Mouse (Mus musculus) thymus, adult 18-20 months (tissue): Measurements from ENCODE around the gene Apbb1ip.
"Not testable (repeated sequence)": the region's sequence is repeated elsewhere in the genome, so short reads cannot be mapped to it uniquely, and the experiment has no call there.

Experiments used
- DNase-seq, 2 experiments: peaks; one replicate each; pipeline ENCODE4 v3.0.0; 2022; ENCODE audit warnings: mixed read lengths in 2 of 2

The Apbb1ip gene

DNA sequence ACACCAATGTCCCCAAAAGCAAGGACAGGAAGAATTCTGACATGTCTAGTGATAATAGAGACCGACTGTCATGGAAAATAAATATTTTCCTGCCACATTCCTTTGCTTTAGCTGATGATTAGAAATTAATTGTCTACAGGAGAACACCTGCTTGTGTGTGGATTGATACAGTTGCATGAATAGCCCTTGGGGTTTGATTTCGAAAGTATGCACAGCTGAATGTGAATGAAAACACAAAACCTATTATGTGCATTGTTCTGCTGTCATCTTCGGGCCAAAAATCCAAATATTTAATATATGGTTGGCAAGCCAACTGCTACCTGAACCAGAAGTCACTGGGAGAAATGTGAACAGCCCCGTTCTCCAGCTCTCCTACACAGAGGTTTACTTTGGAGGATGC, 78.0 kb downstream of the Apbb1ip start:
- no peak for DNase-seq

DNA sequence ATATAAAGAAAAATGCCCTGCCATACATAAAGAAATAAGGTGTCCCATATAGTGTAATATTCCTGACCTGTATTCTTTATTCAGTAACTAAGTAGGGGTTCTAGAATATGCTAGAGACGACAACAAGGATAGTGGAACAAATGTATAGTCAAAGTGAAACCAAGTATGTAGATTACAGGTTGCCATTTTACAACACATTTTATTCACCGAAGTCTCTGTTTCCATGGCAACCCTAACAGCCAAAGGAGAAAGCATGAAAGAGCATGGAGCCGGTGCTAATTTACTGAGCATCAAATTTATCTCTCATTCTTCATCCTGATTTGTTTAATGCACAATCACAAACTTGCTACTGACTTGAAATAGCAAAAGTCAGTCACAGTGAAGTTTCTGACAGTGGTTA, 83.6 kb downstream of the Apbb1ip start:
- DNase-seq: no peak

DNA sequence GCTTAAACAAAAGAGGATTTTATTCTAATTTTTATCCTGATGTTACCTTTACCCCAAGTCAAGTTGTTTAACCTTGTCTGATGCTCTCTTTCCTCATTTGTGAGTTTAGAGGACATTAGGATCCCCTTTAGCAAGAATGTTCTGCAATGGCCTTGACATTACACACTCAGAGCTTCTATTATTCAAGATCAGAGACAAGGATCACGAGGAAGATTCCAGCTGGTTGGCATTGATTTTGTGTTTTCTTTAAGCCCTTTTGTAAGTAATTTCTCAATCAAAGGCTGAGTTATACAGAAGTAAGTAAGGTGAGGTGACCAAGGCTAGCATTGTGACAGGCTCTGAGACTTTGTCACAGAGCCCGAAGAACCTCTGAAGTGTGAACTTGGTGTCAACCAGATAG, 88.3 kb downstream of the Apbb1ip start:
- no peak for DNase-seq

DNA sequence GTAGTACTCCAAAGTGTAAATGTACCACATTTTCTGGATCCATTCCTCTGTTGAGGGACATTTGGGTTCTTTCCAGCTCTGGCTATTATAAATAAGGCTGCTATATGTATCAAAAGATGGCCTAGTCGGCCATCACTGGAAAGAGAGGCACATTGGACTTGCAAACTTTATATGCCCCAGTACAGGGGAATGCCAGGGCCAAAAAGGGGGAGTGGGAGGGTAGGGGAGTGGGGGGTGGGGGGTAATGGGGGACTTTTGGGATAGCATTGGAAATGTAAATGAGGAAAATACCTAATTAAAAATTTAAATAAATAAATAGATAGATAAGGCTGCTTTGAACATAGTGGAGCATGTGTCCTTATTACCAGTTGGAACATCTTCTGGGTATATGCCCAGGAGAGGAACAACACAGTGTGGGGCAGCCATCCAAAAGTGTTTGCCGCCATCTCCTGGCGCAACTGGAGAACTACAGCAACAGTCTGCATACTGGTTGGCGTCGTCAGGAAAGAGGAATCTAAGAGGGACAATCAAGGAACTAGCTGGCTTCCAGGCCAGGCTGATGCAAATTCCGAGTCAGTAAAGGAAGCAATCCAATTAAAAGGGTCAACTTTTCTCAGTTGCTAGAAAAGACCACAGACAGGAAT, 90.6 kb downstream of the Apbb1ip start:
- DNase-seq: peak; percentile 25 to 32

DNA sequence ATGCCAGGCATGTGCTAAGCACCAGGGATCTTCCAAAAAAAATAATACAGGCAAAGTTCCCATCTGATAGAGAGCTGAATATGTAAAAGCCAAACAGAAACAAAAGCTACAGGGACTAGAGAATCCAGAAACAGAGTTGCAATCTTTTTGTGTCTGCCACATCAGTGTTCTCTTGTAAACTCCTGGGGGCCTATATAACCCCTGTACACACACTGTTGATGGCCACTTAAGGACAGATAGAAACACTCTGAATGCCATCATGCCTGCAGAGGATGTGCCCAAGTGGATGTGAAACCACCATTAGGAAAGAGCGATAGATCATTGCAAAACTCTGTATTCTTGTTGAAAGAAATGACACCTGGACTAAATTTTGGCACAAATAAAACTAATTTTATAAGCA, 91.9 kb downstream of the Apbb1ip start:
- no peak for DNase-seq

DNA sequence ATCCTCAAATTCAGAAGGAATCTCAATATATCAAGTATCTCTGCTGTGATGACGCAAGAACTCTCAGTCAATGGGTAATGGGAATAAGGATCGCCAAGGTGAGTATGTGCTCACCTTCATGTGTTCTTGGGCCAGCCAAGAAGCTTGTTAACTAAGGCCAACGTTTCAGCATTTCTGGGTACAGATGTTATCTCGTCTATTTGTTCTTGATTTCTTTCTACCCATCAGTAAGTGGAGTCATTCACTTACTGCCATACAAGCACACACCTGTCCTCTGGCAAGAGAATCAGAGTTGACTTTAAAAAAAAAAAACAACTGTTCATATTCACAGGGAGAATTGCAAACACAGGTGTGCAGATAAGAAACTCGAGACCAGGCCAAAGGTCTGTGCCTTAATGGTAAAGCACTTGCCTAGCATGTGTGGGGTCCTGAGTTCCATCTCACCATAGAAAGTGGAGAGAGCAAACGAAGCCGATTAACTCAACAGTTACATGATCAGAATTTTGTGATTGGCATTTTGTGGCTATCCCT, 93.1 kb downstream of the Apbb1ip start:
- no peak for DNase-seq

DNA sequence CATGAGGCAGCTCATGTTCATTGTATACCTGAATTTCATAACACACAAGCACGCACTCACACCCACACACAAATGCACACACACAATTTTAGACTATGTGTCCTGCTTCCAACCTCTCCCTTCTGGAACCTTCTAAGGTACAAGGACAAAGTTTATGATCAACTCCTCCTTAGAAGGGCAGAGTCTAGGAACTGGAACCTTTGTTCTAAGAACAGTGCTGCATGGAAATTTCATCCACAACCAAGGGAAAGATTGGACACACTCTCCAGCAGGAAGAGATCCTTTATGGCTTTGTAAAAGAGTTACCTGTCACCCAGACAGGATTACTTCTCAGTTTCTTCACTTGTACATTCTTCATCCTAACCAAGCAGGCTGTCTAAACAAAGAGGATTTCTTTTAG, 99.3 kb downstream of the Apbb1ip start:
- no peak for DNase-seq

DNA sequence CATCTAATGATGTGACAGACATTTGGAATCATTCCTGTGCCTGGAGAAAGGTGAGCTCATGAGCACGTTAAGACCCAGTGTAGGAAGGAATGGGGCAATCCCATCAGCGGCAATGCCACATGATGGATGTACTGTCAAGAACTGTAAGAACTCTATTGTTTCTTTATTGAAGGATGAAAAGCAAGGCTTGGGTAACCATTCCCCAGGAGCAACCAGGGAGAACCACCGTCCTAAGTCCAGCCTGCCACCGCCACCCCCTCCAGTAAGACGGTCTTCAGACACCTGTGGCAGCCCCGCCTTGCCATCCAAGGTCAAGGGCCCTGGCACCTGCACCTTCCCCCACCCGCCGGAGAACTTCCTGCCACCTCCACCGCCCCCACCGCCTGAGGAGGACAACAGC, 100.7 kb downstream of the Apbb1ip start:
- no peak for DNase-seq

DNA sequence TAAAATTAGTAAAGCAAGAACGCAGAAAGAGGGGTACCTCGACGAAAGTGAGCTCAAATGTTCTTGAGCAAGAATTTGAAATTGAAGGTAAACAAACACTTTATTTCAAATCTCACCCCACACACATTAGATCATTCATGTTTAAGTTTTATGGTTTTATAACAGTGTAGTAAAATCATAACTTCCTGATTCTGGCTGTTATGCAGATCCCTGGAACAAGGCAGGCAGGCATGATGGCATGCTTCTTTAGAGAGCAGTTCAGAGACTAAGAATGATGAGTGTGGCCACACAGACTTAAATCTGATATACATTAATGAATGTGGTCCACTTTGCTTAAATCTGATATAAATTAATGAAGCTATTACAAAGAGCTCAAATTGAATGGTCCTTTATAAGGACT, 102.7 kb downstream of the Apbb1ip start:
- no peak for DNase-seq

DNA sequence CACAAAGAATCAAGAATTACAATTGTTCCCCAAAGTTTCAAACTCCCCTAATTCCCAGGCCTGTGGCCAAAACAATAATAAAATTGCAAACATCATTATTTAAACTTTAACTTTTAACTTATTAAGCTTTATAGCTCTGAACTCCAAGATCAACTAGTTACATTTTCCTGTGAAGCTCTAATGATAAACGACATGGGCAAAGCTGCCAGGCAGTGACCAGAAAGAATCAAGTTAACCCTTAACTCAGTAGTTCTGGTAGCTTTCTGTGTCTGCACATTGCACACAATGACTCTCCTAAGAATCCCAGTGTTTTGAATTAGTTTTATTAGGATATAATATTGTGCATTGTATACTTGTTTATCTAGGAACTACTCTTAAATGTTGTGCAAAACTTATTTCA, 104.9 kb downstream of the Apbb1ip start:
- no peak for DNase-seq

DNA sequence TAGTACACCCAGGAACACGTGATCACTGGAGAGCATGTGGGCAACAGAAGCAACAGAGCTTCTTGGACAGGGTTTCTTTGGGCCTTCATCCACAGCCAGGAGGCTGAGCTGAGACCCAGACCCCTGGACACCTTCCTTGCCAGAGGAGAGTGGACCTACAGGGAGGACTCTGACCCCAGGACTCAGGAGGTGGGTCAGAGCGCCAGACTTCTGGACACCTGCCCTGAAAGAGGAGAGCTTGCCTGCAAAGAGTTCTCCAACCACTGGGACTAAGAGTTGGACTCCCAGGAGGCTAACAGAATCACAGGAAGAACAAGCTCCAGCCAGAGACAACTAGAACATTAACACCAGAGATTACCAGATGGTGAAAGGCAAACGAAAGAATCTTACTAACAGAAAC, 106.8 kb downstream of the Apbb1ip start:
- DNase-seq: not testable (repeated sequence)

DNA sequence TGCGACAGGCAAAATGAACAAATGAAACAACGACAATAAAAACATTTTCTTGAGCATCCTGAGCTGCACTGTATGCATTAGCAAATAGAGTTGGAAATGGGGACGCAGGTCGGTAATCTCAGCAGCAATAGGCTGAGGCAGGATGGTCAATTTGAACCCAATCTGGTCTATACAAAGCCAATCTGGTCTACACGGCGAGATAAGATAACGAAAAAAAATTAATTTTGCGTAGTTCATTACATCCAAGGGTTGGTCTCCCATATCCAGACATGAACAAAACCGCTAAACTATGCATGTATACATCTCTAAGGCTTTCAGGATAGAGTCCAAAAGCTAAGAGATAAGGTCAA, 121.0 kb downstream of the Apbb1ip start:
- DNase-seq: no peak

DNA sequence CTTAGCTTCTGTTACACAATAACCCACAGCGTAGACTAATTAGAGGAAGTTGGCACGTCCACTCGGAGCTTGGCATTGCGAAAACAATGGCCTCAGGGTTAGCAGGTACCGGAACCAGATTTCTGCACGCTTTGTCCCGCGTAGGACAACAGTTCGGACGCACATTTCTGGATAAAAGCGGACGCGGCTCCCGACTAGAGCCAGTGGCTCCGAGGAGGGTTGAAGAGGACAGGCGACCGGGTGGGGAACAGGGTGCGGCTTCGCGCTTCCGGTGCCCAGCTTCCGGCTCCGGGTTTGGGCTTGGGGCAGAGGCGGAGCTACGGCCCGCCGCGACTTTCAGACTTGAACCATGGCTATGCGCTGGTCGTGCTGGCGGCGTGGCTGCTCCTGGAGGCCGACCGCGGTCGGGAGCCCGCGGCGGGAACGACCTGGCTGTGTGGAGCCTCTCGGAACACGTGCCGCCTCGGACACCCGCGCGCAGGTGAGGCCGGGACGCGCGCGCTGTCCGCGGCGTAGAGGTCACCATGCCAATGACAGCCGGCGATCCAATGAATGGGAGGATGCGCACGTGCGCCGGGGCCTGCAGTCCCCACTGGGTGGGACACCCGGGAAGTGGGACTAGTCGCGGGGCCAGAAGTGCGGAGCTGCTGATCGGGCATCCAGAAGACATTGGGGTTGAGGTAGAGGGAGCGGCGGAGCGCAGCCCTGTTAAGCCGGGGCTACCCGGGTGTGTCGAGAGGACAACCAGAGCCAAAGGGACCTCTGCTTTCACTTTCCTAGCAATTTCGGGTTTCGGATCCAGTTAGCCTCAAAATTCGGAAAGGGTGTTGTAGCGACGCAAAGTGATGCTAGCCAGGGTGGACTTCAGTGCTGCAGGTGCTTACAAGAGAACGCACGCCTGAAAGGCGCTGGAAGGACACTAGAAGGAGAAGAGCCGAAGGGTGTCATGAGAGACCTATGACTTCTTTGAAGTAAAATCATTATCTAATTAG, 121.7 kb downstream of the Apbb1ip start, which contains the start of gene Pdss1:
TSS of gene Pdss1 (plus strand) at position 241 of the 992 bp plus-strand sequence.
- DNase-seq: peak; percentile 67 to 71

DNA sequence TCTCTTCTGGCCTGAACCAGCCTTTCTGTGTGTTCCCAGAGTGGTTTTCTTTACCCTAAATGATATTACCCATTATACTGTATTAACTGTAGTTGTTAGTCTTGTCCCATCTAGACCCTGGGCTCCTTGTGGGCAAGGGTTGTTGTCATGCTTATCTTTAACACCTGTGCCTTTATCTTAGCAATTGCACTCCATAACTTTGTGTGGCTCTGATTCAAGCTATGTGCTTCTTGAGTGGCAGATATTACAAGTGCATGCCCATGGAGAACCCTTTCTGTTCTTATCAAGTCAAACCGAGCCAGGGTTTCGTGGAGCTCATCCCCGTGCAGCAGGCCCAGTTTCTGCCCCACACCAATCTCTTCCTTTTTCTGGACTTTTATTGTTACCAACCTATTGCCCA, 130.1 kb downstream of the Apbb1ip start:
- no peak for DNase-seq

DNA sequence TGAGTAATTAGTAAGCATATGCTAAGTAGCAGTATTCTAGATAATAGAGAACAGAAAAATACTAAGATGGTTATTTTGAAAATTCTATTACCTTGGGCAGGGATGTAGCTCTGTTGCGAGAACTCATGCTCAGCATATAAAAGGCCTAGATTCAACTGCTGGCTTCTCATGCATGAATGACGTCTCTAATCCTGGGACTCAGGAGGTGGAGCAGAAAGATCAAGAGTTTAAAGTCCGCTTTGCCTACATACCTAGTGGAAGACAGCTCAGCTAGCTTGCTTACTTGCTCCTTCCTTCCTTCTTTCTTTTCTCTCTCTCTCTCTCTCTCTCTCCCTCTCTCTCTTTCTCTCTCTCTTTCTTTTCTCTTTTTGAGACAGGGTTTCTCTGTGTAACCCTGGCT, 140.5 kb downstream of the Apbb1ip start:
- DNase-seq: no peak

DNA sequence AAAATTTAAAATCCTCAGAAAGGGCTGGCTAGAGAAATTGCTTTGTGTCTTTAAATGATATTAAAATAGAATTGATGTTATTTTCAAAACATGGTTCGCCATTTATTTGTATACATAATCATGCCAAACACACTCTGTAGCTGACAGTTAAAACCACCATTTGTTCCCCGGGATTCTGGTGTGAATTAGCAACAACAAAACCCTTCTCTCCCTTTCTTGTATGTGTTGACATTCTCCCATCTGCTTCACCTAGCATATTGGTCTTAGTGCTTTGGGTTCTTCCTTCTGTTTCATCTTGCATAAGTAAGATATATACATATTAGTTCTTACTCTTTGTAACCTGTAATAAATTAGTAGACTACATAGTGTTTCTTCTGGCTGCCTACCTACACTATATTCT, 144.8 kb downstream of the Apbb1ip start:
- DNase-seq: no peak
